Mouse (Mus musculus) liver, adult (tissue): ENCODE results near the gene Ttpal.
A peak's percentile ranks its signal among the peaks of the same experiment; 100 is the strongest.

ENCODE experiments used
- GATA4 ChIP-seq: IDR thresholded peaks from 2 replicates; pipeline ENCODE4 v1.6.1; 2014; ENCODE audit warnings: mild to moderate bottlenecking, low read length; ENCODE audit not compliant: insufficient replicate concordance

The Ttpal gene

DNA sequence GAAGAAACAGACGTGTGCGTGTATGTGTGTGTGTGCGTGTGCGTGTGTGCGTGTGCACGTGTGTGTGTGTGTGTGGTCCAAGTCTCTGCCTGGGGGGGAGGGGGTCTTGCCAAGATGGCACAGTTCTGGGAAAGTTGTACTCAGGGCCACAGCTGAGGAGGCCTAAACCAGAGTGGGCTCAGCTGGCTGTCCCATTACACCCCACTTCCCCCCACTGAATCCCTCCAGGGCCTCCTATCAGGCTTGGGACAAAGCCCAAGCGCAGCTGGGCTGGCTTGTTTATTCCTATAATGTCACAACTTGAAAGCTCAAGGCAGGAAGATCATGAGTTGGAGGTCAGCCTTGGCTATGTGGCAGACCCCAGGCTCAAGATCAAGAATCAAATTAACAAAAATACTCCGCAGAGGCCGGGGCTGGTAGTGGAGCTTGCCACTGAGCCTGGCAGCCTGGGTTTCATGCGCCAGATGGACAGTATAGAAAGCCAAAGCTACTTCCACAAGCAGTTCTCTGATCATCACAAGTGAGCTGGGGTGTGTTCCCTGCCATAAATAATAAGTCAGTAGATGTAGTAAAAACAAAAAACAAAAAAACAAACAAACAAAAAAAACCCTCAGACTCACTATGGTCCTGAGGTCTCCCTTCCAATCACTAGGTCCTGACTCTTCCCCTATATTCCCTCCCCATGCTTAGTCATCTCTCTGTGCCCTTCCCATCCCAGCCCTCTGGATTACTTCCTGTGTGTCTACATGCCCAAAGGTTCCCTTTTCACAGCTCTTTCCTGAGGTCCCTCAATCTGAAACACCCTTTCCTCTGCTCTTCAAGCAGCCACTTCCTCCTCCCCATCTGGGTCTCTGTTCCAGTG is 18.7 kb upstream of the Ttpal start:
- no peak for TF ChIP-seq GATA4

- no peak for TF ChIP-seq GATA4
Measured at GRCm38 (mm10) chr2:163584088-163584426, 18.1 kb upstream of the Ttpal start.

DNA sequence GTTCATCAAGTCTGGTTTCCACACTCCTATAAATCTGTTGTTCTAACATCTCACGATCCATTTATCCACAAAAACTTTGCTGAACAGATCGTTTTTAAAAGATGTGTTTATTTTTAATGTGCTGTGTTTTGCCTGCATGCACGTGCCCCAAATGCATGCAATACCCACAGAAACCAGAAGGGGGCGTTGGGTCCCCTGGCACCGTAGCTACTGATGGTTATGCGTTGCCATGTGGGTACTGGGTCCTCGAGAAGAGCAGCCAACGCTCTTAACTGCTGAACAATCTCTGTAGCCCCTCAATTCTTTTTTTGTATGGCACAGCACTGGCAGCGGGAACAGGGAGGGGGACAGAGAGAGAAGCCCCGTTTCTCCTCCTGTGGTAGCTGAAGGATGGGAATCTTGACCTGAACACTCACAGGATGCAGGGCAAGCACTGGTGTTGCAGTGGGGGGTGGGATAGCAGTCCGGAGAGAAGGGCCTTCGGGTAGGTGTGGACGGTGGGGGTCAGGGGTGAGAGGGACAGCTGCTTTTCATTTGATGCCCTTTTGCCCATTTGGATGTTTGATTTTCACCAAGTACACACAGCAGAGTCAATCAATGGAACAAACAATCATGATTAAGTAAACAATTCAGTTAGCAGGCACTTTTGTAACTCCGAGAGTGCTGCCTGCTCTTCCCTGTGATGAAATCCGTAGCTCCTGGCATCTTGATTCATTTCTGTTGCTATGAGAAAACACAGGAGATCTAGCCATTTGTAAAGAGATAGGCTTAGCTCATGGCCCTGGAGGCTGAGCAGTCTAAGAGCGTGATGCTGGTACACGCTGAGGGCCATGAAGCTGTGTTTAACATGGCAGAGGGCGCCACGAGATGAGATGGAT is 15.5 kb upstream of the Ttpal start:
- TF ChIP-seq GATA4, result no peak

DNA sequence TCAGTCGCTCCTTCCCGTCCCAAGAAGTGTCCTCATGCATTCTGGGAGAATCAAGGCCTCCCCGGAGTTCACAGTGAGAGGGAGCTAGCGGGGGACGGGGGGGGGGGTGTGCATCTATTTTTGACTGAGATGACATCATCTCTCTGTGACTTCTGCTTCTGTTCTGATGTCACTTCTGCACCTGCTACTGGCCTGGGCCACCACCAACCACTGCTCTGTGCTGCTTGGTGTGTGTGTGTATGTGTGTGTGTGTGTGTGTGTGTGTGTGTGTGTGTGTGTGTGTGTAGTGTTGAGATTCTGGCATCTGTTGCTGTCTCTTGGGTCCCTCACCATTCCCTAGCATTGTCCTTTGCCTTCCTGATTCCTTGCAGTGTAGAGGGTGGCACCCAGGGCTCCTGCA is 14.6 kb upstream of the Ttpal start:
- no peak for TF ChIP-seq GATA4

GRCm38 (mm10) chr2:163590211-163590610 is 11.9 kb upstream of the Ttpal start:
- no peak for TF ChIP-seq GATA4

DNA sequence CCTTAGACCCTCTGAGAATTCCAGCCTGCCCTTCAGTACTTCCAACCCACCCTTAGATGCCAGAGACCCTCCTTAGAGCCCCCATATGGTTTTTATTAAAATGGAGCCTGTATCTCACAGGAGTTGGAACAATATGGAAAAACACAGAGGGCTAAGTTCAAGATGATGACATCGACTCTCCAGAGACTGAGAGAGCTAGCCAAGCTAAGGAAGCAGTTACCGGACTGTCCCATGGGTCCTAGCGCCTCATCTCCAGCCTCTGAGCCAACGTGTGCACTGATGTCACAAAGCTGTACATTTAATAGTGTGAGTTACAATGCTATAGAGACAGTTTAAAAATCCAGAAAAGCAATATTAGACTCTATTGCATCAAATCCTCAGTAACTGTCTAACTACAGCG is 11.1 kb upstream of the Ttpal start:
- TF ChIP-seq GATA4, result no peak

DNA sequence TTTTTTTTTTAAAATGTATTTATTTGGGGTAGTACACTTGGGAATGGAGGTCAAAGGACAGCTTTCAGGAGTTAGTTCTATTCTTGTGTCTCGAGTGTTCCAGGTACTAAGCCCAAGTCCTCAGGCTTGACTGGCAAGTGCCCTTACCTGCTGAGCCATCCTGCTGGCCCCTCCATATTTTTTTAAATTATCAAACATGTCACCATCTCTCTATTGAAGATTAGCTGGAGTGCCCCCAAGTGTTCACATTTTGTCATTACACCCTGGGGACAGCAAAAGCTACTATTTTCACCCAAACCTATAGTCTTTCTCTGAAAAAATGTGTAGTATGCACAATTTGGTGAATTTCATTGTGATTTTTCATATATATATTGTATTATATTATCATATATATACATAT is 10.0 kb upstream of the Ttpal start:
- TF ChIP-seq GATA4, result no peak

DNA sequence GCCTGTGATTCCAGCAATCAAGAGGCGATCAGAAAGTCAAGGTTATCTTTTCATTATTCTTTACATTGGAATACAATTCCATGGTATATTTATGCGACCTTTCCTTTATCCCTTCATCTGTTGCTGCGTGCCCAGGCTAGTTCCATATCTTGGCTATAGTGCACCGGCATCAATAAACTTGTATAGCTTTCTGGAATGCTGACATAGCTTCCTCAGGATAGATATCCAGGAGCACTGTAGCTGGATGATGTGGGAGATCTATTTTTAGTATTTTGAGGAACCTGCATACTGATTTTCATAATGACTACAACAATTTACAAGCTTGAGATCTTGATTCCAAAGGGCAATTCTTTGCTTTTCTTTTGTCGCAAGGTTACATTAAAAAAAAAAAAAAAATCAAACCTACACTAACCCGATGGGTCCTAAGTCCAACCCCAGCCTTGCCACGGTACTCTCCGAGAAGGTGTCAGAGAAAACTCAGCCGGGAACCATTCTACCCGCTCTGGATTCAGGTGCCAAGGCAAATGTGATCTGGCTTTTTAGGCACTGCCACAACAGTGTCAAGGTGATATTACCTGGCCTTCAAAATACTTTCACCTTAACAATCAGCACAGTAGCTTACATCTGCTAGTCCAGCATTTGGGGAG is 8.4 kb upstream of the Ttpal start:
- no peak for TF ChIP-seq GATA4

- no peak for TF ChIP-seq GATA4
Measured at GRCm38 (mm10) chr2:163595119-163595518, 7.0 kb upstream of the Ttpal start.

DNA sequence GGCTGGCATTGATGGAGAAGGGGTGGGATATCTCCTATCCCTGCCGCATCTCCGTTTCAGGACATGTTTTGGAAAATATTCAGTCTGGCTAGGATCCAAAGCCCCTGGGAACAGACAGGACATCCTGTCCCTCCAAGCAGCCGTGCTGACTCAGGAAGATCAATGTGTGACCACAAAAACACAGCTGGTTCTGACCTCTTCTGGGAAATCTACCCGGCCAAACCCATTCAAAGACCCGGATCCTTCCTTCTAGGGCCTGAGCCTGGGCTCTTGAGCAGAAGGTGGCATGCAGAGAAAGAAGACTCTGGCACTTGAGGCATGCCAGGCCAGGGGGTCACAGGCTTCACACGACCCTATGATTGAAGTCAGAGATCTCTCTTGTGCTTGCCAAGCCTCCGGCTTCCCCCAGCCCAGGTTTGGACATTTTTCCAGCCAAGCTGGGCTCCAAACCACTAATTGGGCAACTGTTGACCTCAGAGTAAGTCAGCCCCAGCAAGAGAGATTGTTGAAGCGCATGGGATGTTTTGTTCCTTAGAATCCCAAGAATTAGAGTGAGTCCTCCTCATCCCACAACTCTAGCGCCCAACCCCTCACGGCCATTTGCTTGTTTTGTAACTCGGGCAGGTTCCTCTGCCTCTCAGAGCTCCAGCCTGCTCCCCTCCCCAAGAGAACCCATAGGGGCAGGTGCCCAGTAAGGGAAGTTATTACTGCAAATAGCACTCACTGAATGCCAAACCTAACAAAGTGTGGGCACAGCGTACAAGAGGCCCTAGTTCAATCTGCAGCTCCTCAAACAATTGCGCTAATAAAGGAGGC is 5.8 kb upstream of the Ttpal start:
- peak; percentile 92 for TF ChIP-seq GATA4

DNA sequence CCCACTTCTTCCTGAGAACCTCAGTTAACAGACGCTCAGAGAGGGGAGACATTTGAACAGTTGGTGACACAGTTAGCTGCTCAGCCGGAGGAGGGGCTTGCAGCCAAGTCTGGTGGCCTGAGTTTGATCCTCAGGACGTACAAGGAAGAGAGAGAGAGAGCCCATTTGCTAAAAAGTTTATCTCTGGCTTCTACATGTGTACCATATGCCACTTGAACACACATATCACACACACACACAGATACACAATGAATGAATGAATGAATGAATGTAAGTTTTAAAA is 5.3 kb upstream of the Ttpal start:
- TF ChIP-seq GATA4, result no peak

- TF ChIP-seq GATA4, result no peak
Measured at GRCm38 (mm10) chr2:163597661-163598060, 4.5 kb upstream of the Ttpal start.

GRCm38 (mm10) chr2:163599226-163599625 is 2.9 kb upstream of the Ttpal start:
- TF ChIP-seq GATA4, result no peak

DNA sequence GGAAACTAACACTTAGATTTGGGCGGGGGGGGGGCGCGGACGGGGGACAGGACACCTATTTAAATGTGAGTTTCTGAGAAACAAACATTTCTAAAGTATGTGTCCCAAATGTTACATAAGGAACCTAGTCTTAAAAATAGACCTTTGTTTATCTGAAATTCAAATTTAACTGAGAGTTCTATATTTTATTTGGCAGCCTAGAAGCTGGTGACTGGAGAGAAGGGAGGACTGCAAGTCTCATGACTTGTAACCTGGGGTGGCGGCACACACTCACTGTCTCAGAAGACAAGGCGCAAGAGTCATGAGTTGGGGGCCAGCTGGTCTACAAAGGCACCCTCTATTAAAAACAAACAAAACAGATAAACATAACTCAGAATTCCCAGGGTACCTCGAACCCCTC is 1.0 kb upstream of the Ttpal start:
- no peak for TF ChIP-seq GATA4

DNA sequence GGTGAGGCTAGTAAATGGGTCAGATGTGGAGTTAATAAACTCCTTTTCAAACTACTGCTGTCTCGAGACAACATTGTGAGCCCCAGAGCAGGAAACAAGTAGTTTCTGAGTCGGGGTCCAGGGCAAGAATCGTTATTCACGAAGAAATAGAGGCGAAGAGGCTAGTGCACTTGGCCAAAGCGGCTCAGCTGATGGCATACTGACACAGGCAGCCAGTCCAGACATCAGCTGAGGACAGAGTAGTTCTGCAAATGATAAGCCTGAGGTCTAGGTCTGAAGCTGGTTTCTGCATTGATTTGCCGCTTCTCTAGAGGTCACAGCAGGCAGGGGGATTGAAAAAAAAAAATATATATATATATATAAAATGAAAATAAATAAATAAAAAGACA is 408 bp upstream of the Ttpal start:
- TF ChIP-seq GATA4, result no peak
